Mouse (Mus musculus) limb, embryonic 11.5 days (tissue): ENCODE measurements around the gene Plpp7. TPM values are rescaled to one million over a fixed set of nuclear protein-coding genes. Genes with fewer than 3 reads are reported as not detected.
A peak's percentile ranks its signal among the peaks of the same experiment; 100 is the strongest.

Source experiments
- ATAC-seq: fragments of 200-750 bp; cut with Nextera tagmentation; 2 replicates; pipeline ENCODE4 v1.8.0; 2017; ENCODE audit warnings: low read depth; ENCODE audit not compliant: insufficient number of reproducible peaks, low FRiP score, low TSS enrichment
- DNase-seq: peaks from one replicate; pipeline ENCODE4 v3.0.0-alpha.2; 2015; ENCODE audit warnings: low spot score
- H3K27ac ChIP-seq: fragments of 300-500 bp; sonication (generic); replicated peaks from 2 replicates; pipeline ENCODE4 v1.5.1; 2014; ENCODE audit warnings: low read depth, mild to moderate bottlenecking, low read length
- H3K27me3 ChIP-seq: fragments of 300-500 bp; sonication (generic); 2 replicates; pipeline ENCODE4 v1.6.1; 2014; ENCODE audit warnings: mild to moderate bottlenecking, low read length, mixed read lengths; ENCODE audit not compliant: control insufficient read depth, insufficient read depth
- H3K36me3 ChIP-seq: fragments of 300-500 bp; sonication (generic); 2 replicates; pipeline ENCODE4 v1.6.1; 2014; ENCODE audit warnings: mild to moderate bottlenecking, low read length, moderate library complexity, mixed read lengths; ENCODE audit not compliant: control insufficient read depth, insufficient read depth
- H3K4me1 ChIP-seq: fragments of 300-500 bp; sonication (generic); 2 replicates; pipeline ENCODE4 v1.6.1; 2014; ENCODE audit warnings: low read length, mixed read lengths; ENCODE audit not compliant: control insufficient read depth, insufficient read depth
- H3K4me2 ChIP-seq: fragments of 300-500 bp; sonication (generic); 2 replicates; pipeline ENCODE4 v1.6.1; 2014; ENCODE audit warnings: low read depth, mild to moderate bottlenecking, moderate library complexity; ENCODE audit not compliant: severe bottlenecking
- H3K4me3 ChIP-seq: fragments of 300-500 bp; sonication (generic); 2 replicates; pipeline ENCODE4 v1.5.1; 2014; ENCODE audit warnings: low read depth, low read length
- H3K9ac ChIP-seq: fragments of 300-500 bp; sonication (generic); 2 replicates; pipeline ENCODE4 v1.6.1; 2014; ENCODE audit warnings: mild to moderate bottlenecking, low read length
- H3K9me3 ChIP-seq: fragments of 300-500 bp; sonication (generic); 2 replicates; pipeline ENCODE4 v1.6.1; 2016; ENCODE audit warnings: low read length; ENCODE audit not compliant: control insufficient read depth
- WGBS: fragments of 180-500 bp; shearing (Covaris S2); extraction: QIAGEN DNeasy Blood & Tissue Kit; methylation state at CpG from one replicate; pipeline ENCODE4 v1.1.7; 2014; 5-methylcytosine and 5-hydroxymethylcytosine counted together
- polyA plus RNA-seq: library from polyadenylated mRNA; unstranded; fragments of >200 nt; fragmentation: Nextera tagmentation; extraction: Ambion mirVana; gene quantifications from 2 replicates; pipeline ENCODE4 v1.2.1, GENCODE M21; 2014

Gene Plpp7
- polyA plus RNA-seq = 2.7 and 3.8 TPM in 2 replicates

DNA sequence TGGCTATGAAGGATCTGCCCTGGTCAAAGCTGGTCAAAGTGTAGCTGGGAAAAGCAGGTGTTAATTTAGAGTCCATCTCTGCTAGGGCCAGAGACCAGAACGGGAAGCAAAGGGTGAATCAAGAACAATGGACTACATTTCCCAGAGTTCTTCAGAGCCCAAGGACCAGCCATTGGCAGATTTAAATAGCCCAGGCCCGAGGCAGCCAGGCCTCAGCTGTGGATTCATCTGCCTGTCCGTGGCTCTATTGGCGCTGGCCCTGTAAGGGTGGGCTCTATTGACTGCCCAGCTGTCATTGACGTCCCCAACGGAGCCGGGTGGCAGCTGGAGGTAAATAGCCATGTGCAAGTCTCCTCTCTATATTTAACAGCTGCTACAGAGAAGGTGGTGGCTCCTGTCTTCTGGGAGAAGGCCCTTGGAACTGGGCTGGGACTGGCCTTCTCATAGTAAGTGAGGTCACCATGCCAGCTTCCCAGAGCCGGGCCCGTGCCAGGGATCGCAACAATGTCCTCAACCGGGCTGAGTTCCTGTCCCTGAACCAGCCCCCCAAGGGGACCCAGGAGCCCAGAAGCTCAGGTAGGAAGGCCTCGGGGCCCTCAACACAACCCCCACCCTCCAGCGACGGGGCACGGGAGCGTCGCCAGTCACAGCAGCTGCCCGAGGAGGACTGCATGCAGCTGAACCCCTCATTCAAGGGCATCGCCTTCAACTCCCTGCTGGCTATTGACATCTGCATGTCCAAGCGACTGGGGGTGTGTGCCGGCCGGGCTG, at the start of gene Plpp7:
Plpp7 (plus strand) TSS at position 178 of the 771 bp plus-strand sequence.
- WGBS = 54% methylated on average over 22 of the region's 22 CpGs
- H3K9me3 ChIP-seq = no peaks in the 10 kb centered on the region
- ATAC-seq = 0 out of 2 replicates have a peak, but pooled peaks have one; percentile 47
- no peaks in the 10 kb centered on the region for H3K36me3 ChIP-seq
- H3K27me3 ChIP-seq = no peaks in the 10 kb centered on the region
- DNase-seq = peak; percentile 49
- H3K4me1 ChIP-seq = no peaks in the 10 kb centered on the region
- H3K27ac ChIP-seq = no peak within 1 kb of the TSS
- H3K4me2 ChIP-seq = peak within 1 kb of the TSS; percentile 44; the same call in 1 of the 2 replicates
- peak within 1 kb of the TSS; percentile 20 for H3K4me3 ChIP-seq
- H3K9ac ChIP-seq = peak within 1 kb of the TSS; percentile 49; the same call in 1 of the 2 replicates

- peaks cover 19% of the 10 kb centered on the region for H3K36me3 ChIP-seq
- H3K9me3 ChIP-seq = no peaks in the 10 kb centered on the region
- no peaks in the 10 kb centered on the region for H3K27me3 ChIP-seq
- no peak overlapping the region for H3K4me2 ChIP-seq
- DNase-seq = no peak
- WGBS = 84% methylated on average over 10 of the region's 10 CpGs
- no peak overlapping the region for H3K27ac ChIP-seq
- H3K4me1 ChIP-seq = no peaks in the 10 kb centered on the region
- ATAC-seq = no peak
- H3K4me3 ChIP-seq = no peak overlapping the region
- H3K9ac ChIP-seq = no peak overlapping the region
Measured at GRCm38 (mm10) chr2:32046009-32046408, 49.3 kb upstream of the Plpp7 start.

DNA sequence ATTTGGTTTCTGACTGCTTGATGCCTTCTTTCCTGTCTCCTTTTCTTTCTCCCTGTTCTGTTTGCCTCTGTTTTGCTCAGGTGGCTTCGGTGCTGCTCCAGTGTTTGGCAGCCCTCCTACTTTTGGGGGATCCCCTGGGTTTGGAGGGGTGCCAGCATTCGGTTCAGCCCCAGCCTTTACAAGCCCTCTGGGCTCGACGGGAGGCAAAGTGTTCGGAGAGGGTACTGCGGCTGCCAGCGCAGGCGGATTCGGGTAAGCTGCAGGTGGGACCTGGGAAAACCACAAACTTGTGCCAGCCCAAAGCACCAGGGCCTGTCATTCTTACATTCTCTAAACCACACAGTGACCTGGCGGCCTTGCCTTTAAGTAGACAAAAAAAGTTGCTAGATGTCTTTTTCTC, 48.0 kb upstream of the Plpp7 start:
- H3K4me2 ChIP-seq = no peak overlapping the region
- H3K27me3 ChIP-seq = no peaks in the 10 kb centered on the region
- WGBS = 92% methylated on average over 10 of the region's 10 CpGs
- no peak overlapping the region for H3K27ac ChIP-seq
- no peaks in the 10 kb centered on the region for H3K9me3 ChIP-seq
- H3K9ac ChIP-seq = no peak overlapping the region
- DNase-seq (no peak), ATAC-seq (no peak)
- no peaks in the 10 kb centered on the region for H3K4me1 ChIP-seq
- peaks cover 21% of the 10 kb centered on the region for H3K36me3 ChIP-seq
- no peak overlapping the region for H3K4me3 ChIP-seq

DNA sequence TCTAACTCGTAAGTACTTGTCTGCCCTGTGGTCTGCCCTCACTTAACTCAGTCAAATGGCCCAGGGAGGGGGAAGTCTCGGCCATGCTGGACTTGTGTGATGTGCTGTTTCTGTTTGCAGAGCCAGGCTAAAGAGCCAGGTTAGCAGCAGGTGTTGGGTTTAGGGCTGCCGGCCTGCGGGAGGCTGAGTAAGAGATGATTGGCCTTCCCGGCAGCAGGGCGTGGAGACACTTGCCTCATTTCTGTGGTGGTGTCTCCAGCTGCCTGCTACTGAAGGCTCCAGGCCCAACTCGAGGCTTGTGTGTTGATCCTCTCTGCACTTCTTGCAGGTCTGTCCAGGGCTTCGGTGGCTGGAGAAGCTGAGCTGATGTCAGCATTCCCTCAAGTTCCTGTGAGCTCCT, 43.5 kb upstream of the Plpp7 start:
- Histone ChIP-seq H3K4me2 (no peak overlapping the region), H3K4me1 (no peaks in the 10 kb centered on the region), H3K9ac (no peak overlapping the region), H3K4me3 (no peak overlapping the region), H3K9me3 (no peaks in the 10 kb centered on the region), H3K36me3 (peaks cover 16% of the 10 kb centered on the region), H3K27me3 (no peaks in the 10 kb centered on the region), H3K27ac (no peak overlapping the region)
- ATAC-seq (no peak), DNase-seq (no peak)
- 80% methylated on average over 8 of the region's 8 CpGs for WGBS

DNA sequence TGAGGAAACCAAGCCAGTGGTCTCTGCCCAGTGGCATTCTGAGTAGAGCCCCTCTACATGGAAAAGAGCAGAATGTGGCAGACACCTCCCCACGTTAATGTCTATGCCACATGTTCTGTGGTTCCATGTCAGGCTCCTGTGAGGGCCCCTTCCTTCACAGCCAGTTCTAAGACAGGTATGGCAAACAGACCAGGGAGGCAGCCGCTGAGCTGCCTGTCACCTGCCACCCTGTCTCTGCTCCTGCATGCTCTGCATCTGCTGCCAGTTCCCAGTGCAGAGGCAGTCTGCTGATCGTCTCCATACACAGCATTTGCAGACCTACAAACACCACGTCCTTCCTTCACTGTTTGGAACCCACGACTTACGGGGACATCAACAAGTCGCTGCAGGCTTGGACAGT, 42.9 kb upstream of the Plpp7 start:
- H3K4me3 ChIP-seq = no peak overlapping the region
- H3K4me1 ChIP-seq = no peaks in the 10 kb centered on the region
- H3K9ac ChIP-seq = no peak overlapping the region
- H3K27me3 ChIP-seq = no peaks in the 10 kb centered on the region
- peaks cover 16% of the 10 kb centered on the region for H3K36me3 ChIP-seq
- WGBS = 94% methylated on average over 7 of the region's 7 CpGs
- H3K27ac ChIP-seq = no peak overlapping the region
- DNase-seq = no peak
- no peaks in the 10 kb centered on the region for H3K9me3 ChIP-seq
- no peak overlapping the region for H3K4me2 ChIP-seq
- ATAC-seq = no peak

DNA sequence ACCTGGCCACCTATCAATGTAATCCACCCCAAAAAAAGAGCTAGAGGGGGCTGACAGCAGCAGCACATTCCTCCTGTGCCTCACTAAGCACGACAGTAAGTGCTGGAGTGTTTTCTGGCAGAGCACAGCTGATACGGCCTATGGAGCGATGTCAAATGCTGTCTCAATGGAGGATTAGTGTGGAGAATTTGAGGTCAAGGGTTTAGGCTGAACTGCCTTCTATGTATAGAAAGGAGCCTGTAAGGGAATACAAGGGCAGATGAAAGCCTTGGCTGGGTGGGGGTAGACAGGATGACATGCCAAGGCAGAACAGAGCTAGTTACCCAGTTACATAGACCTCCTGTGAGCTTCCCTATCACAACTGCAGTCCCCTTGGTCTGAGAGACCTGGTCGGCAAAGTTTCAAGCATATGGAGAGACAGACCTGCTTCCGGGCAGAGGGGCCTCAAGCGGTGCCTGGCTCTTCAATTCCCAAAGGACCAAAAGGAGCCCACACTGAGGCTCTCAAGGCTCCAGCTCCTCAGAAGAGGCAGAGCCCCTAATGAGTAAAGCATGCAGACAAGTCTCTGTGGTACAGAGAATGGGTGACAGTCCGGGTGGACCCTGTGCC, 39.9 kb upstream of the Plpp7 start:
- no peak overlapping the region for H3K9ac ChIP-seq
- no peak overlapping the region for H3K4me2 ChIP-seq
- no peak overlapping the region for H3K4me3 ChIP-seq
- 71% methylated on average over 7 of the region's 7 CpGs for WGBS
- H3K4me1 ChIP-seq = no peaks in the 10 kb centered on the region
- no peak overlapping the region for H3K27ac ChIP-seq
- peaks cover 4% of the 10 kb centered on the region; the same call in 1 of the 2 replicates for H3K36me3 ChIP-seq
- no peak for ATAC-seq
- H3K9me3 ChIP-seq = no peaks in the 10 kb centered on the region
- no peak for DNase-seq
- H3K27me3 ChIP-seq = no peaks in the 10 kb centered on the region

- no peak overlapping the region for H3K9ac ChIP-seq
- H3K9me3 ChIP-seq = no peaks in the 10 kb centered on the region
- no peak overlapping the region for H3K27ac ChIP-seq
- H3K4me2 ChIP-seq = no peak overlapping the region
- H3K27me3 ChIP-seq = no peaks in the 10 kb centered on the region
- no peaks in the 10 kb centered on the region for H3K4me1 ChIP-seq
- H3K4me3 ChIP-seq = no peak overlapping the region
- DNase-seq (no peak), ATAC-seq (no peak)
- H3K36me3 ChIP-seq = peaks cover 4% of the 10 kb centered on the region; the same call in 1 of the 2 replicates
- WGBS = 88% methylated on average over 10 of the region's 10 CpGs
Measured at GRCm38 (mm10) chr2:32056524-32056923, 38.8 kb upstream of the Plpp7 start.

GRCm38 (mm10) chr2:32057360-32057759, 38.0 kb upstream of the Plpp7 start:
- no peak for ATAC-seq
- no peaks in the 10 kb centered on the region for H3K9me3 ChIP-seq
- H3K27me3 ChIP-seq = no peaks in the 10 kb centered on the region
- peaks cover 1% of the 10 kb centered on the region; the same call in 1 of the 2 replicates for H3K36me3 ChIP-seq
- no peak overlapping the region for H3K4me2 ChIP-seq
- no peak overlapping the region for H3K4me3 ChIP-seq
- WGBS = 90% methylated on average over 2 of the region's 2 CpGs
- DNase-seq = no peak
- no peak overlapping the region for H3K9ac ChIP-seq
- no peaks in the 10 kb centered on the region for H3K4me1 ChIP-seq
- H3K27ac ChIP-seq = no peak overlapping the region
